Mouse (Mus musculus): ENCODE measurements around the gene Ripor1.

- TF ChIP-seq CTCF (IDR thresholded peaks at IDR 0.05; ENCODE audit: control insufficient read depth, insufficient read depth, insufficient read length) (no peak), MAX (IDR thresholded peaks at IDR 0.05) (no peak), USF1 (IDR thresholded peaks at IDR 0.05; ENCODE audit: low read depth) (no peak), MYOD1 (IDR thresholded peaks at IDR 0.05; ENCODE audit: control insufficient read depth, insufficient read length, low read depth) (no peak), MYOG (IDR thresholded peaks at IDR 0.05; ENCODE audit: control insufficient read depth, extremely low read depth, insufficient read length) (no peak), FOSL1 (IDR thresholded peaks at IDR 0.05; ENCODE audit: insufficient read depth, low read length, poor library complexity, severe bottlenecking) (no peak), CEBPB (IDR thresholded peaks at IDR 0.05; ENCODE audit: low read depth) (no peak)
These were observed 21.0 kb downstream of the Ripor1 start for GRCm38 (mm10) chr8:105626086-105626485.

Measured in C2C12 (cell line).